Mouse (Mus musculus): ENCODE results near the gene Oog2. TPM values are rescaled to one million over a fixed set of nuclear protein-coding genes. Genes with fewer than 3 reads are reported as not detected.
"Not testable (repeated sequence)": the region's sequence is repeated elsewhere in the genome, so short reads cannot be mapped to it uniquely, and the experiment has no call there.

Gene Oog2
- polyA plus RNA-seq (2016; fragmentation: Nextera tagmentation; extraction: Ambion mirVana) = not detected in 2 replicates

DNA sequence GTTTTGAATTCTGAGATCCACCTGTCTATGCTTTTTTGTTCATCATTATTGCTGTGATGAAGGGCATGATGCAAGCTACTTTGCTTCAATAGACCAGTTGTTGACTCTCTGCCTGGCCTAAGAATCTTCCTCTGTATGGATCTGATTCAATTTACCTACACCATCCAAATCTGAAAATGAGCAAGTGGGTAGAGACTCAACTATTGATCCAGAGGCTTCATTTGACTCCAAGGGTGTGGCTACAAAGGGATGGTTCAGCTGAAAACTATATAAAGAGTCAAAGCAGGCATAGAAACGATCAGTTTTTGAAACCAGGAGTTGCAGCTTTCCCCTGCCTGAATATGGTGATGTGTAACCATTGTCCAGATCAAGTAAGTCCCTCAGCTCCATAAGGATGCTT lies at the start of gene Oog2:
Oog2 (plus strand) TSS at position 301 of the 400 bp plus-strand sequence.
- 28% methylated on average over 1 of the region's 1 CpGs for WGBS

DNA sequence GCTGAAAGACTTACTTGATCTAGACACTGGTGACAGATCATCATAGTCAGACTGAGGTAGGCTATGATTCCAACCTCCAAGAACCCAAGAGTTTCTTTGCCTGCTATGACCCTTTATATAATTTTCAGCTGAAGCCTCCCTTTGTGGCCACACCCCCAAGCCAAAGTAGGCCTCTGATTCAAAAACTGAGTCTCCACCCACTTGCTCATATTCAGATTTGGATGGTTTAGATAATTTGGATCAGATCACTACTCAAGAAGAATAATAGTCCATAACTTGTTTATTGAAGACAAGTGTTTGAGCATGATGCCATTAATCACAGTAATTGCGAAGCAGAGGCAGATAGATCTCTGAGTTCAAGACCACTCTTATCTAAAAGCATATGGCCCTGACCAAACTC lies 28.0 kb upstream of the Oog2 start, which contains the start of gene Oog3:
Oog3 (minus strand) TSS at position 101 of the 400 bp plus-strand sequence.
- H3K9me3 ChIP-seq = peaks cover 11% of the 10 kb centered on the region; the same call in 1 of the 2 replicates
- no peak for DNase-seq (ENCODE audit: low spot score)
- no peaks in the 10 kb centered on the region for H3K27me3 ChIP-seq (ENCODE audit: insufficient read depth, poor library complexity, severe bottlenecking)
- no peaks in the 10 kb centered on the region for H3K4me1 ChIP-seq
- WGBS = 82% methylated on average over 1 of the region's 1 CpGs
- H3K27ac ChIP-seq = no peak within 1 kb of the TSS
- H3K36me3 ChIP-seq = no peaks in the 10 kb centered on the region
- H3K4me3 ChIP-seq = no peak within 1 kb of the TSS

More for the DNA sequence above, at the start of gene Oog2:
- Histone ChIP-seq H3K4me1 (no peaks in the 10 kb centered on the region), H3K9me3 (no peaks in the 10 kb centered on the region), H3K4me3 (no peak within 1 kb of the TSS), H3K36me3 (no peaks in the 10 kb centered on the region), H3K27me3 (ENCODE audit: insufficient read depth, poor library complexity, severe bottlenecking) (no peaks in the 10 kb centered on the region), H3K27ac (no peak within 1 kb of the TSS)
- DNase-seq (ENCODE audit: low spot score) = no peak

DNA sequence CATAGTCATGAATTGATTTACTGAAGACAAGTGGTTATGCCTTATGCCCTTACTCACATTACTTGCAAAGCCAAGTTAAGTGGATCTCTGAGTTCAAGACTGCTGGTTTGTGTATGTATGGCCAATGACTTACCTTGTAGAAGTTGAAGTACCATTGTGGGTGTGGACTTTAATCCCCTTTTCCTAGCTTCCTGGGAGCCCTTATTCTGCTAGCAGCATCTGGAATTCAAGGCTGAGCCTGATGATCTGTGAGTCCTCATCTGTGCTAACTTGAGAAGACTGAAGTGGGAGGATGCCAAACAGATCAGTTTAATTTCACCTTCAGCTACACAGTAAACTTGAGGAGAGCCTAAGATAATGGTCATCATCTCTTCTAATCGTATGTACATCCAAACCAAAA lies 22.7 kb downstream of the Oog2 start, which contains the start of gene C87977:
C87977 (minus strand) TSS at position 101 of the 400 bp plus-strand sequence.
- not testable (repeated sequence) for H3K27me3 ChIP-seq (ENCODE audit: insufficient read depth, poor library complexity, severe bottlenecking); H3K9me3 ChIP-seq; H3K27ac ChIP-seq; H3K36me3 ChIP-seq; H3K4me3 ChIP-seq; DNase-seq (ENCODE audit: low spot score); H3K4me1 ChIP-seq
- 71% methylated on average over 1 of the region's 1 CpGs for WGBS

Other genes with a start within 250 kb of the Oog2 start
- not detected in 2 replicates for gene Pramef25, start 239.7 kb upstream of the Oog2 start, polyA plus RNA-seq (2016; fragmentation: Nextera tagmentation; extraction: Ambion mirVana)
- gene Gm13101, start 223.8 kb upstream of the Oog2 start, polyA plus RNA-seq (2016; fragmentation: Nextera tagmentation; extraction: Ambion mirVana) = not detected in 2 replicates
- gene Pramef17, start 196.3 kb upstream of the Oog2 start, polyA plus RNA-seq (2016; fragmentation: Nextera tagmentation; extraction: Ambion mirVana) = not detected in 2 replicates
- gene Pramel4, start 131.6 kb upstream of the Oog2 start, polyA plus RNA-seq (2016; fragmentation: Nextera tagmentation; extraction: Ambion mirVana) = not detected in 2 replicates
- not detected in 2 replicates for gene Gm13102, start 84.2 kb upstream of the Oog2 start, polyA plus RNA-seq (2016; fragmentation: Nextera tagmentation; extraction: Ambion mirVana)
- gene Oog3, start 28.1 kb upstream of the Oog2 start, polyA plus RNA-seq (2016; fragmentation: Nextera tagmentation; extraction: Ambion mirVana) = not detected in 2 replicates
- gene C87977, start 22.6 kb downstream of the Oog2 start, polyA plus RNA-seq (2016; fragmentation: Nextera tagmentation; extraction: Ambion mirVana) = not detected in 2 replicates
- not detected in 2 replicates for gene Pramel5, start 89.8 kb downstream of the Oog2 start, polyA plus RNA-seq (2016; fragmentation: Nextera tagmentation; extraction: Ambion mirVana)
- not detected in 2 replicates for gene Gm13128, start 139.5 kb downstream of the Oog2 start, polyA plus RNA-seq (2016; fragmentation: Nextera tagmentation; extraction: Ambion mirVana)
- not detected in 2 replicates for gene Gm13119, start 167.2 kb downstream of the Oog2 start, polyA plus RNA-seq (2016; fragmentation: Nextera tagmentation; extraction: Ambion mirVana)
- gene Pramef20, start 187.2 kb downstream of the Oog2 start, polyA plus RNA-seq (2016; fragmentation: Nextera tagmentation; extraction: Ambion mirVana) = not detected in 2 replicates
- 0.43 TPM in 1 of 2 replicates, not detected in the other for gene Pramef12, start 217.7 kb downstream of the Oog2 start, polyA plus RNA-seq (2016; fragmentation: Nextera tagmentation; extraction: Ambion mirVana)
- not detected in 2 replicates for gene 1700012P22Rik, start 248.1 kb downstream of the Oog2 start, polyA plus RNA-seq (2016; fragmentation: Nextera tagmentation; extraction: Ambion mirVana)

All from heart, embryonic 10.5 days (tissue).